Mouse (Mus musculus) embryo, embryonic 10.5 days (tissue): Measurements from ENCODE around the gene Kcnj10.
A peak's percentile ranks its signal among the peaks of the same experiment; 100 is the strongest.

Experiments
- DNase-seq: peaks from one replicate; pipeline ENCODE4 v3.0.0-alpha.2; 2015; ENCODE audit warnings: low spot score

Kcnj10 gene

DNA sequence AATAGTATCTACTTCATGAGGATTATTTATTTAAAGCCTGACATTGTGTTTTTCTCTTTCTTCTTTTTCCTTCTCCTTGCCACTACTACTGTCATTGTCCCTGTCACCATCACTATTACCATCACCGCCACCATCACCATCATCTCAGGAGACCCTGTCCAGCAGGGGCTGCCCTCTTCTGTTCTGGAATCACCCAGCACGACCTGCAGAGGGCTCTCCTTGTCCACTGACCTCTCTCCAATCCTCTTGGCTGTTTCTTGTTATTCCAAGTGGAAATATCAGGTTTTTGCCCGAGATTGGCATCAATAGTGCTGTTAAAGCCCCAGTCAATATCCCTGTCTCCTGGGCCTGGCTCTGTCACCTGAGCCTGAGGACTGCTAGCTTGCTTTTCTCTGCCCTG is 7.5 kb upstream of the Kcnj10 start:
- no peak for DNase-seq

DNA sequence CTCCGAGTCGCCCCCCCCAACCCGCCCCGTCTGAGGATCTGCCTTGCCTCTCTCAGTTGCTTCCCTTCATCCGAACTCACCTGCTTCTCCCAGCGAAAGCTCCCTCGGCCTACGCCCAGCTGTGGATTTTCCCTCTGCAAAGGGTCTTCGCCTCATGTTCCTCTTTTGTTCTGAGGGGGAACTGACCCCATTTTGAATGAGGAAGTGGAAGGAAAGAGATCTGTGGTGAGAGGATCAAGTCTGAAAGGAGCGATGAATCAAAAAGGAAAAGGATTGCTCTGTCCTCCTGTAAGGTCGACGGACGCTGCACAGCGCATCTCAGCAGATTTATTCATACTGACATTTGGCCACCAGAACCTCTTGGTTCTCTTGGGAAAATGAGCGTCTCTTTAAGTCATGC is 5.2 kb upstream of the Kcnj10 start:
- DNase-seq: no peak

DNA sequence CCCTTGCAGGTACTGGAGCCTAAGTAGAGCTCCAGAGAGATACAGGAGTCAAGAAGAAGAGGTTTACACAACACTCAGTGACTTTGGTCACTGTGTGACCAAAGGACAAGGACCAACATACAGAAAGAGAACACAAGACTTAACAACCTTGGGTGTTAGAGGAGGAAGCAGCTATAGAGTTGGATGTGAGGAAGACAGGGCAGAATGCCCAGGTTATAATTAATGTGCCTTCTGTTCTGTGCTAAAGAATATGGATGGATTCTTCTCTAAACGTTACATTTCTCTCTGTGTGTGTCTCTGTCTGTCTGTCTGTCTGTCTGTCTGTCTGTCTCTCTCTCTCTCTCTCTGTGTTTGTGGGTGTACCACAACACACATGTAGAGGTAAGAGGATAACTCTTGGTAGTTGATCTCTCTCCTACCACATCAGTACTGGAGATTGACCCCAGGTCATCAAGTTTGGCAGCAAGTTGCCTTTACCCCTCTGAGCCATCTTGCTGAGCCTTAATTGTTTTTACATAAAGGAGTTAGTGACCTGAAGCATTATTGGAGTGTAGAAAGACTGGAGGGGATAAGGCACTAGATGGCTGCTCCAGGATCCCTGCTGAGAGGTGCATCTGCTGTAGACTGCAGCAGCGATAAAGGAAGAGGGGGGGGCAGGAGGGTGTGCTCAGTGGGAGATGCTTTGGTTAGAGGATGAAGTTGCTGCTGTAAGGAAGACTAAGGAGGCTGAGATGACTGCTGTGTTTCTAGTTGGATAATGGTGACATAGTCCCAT is 3.4 kb upstream of the Kcnj10 start:
- no peak for DNase-seq

DNA sequence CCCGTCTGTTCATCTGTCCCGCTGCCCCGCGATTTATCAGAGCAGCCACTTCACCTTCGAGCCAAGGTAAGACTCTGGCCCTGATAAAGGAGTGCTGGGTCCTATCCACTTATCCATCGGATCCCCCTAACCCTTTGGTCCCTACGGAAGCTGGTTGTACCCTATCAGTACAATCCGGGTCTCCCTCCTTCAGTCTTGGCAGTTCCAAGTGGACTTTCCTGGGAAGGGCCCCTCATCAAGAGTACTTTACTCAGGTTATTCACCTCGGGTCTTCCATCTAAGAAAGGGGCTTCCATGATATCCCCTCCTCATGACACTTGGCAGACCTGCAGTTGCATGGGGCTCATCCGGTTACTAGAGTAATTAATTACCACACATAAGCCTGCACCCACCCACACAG is 376 bp downstream of the Kcnj10 start:
- DNase-seq: no peak

DNA sequence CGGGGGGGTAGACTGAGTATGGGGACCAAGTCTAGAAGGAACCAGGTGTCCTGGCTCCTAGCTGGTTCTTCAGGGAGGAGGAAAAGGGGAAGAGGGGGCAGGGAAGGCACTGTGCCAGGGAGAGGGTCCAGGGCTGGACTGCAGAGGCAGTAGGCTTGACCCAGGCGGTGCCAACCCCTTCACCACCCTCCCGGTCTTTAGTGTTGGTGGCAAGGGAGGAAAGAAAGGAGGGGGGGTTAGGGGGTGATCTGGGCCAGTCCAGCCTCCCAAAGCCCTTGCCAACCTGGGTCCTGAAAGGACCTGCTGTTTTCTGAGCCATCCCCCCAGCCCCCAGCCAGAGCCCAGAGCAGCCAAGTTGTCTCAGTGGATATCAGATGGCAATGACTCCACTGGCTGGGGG is 1.7 kb downstream of the Kcnj10 start:
- no peak for DNase-seq

DNA sequence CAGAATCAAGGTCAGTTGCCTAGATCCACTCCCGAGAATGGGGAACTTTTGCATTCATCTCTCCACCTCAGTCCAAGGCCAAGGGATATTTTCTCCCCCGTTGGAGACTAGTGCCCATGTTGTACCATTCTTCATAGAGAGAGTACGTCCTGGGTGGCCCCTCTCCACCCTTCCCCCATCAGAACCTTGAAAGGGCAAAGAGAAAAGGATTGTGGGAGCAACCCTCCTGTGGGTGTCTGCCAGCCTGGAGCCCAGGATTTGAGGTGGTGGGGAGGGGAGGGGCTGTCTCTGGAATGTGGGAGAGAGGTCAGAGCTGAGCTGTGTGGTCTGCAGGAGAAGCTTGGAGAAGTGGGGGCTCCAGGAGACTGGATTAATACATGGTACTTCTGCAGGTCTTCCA is 2.9 kb downstream of the Kcnj10 start:
- no peak for DNase-seq

DNA sequence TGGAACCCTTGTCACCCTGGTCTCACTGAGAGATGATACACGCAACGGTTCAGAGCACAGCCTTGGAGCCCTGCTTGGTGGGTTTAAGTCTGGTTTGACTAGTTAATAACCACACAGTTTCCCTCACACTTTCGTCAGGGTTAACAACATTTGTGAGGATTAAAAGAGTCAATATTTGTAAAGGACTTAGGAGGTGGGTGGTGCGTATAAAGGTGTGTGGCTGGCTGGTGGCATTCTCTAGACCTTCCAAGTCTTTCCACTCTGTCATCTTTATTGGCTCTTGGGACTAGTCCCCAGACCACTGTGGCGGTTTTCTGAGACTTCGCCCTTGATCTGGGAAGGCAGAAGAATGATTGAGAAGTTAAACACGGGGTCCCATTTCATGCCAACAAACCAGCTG is 3.8 kb downstream of the Kcnj10 start:
- DNase-seq: no peak

DNA sequence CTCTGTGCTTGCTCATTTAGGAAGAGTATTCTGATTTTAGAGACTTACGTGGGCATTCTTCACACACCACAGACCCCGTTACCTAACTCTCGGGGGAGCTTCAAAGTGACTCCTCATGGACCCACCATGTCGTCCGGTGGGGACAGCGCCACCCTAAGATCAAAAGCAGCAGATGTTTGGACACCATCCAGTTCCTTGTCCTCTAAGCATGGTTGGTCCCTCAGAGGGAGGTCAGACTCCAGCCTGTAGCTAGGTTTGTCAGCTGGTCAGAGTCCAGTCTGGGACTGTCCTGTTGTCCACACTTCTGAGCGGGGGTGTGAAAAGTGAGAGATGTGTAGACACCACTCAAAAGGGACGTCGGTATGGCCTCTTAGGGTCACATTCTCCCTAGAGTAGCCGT is 5.7 kb downstream of the Kcnj10 start:
- no peak for DNase-seq

DNA sequence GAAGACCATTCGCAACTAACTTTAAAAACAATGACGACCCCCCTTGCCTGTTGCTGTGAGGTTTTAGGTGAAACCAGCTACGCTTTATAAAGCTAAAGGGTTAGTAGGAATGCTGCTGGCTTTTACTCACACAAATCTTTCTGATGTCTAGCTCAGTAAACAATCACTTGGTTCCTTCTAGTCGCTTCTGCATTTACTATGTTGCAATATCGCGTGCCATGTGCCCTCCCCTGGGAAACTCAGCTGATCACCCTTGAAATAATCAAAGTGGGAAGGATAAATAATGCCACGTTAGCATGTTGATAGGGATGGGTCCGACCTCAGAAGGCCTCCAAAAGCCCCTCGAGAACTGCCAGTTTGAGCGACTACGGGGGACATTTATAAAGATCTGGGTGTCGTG is 6.4 kb downstream of the Kcnj10 start:
- DNase-seq: no peak

DNA sequence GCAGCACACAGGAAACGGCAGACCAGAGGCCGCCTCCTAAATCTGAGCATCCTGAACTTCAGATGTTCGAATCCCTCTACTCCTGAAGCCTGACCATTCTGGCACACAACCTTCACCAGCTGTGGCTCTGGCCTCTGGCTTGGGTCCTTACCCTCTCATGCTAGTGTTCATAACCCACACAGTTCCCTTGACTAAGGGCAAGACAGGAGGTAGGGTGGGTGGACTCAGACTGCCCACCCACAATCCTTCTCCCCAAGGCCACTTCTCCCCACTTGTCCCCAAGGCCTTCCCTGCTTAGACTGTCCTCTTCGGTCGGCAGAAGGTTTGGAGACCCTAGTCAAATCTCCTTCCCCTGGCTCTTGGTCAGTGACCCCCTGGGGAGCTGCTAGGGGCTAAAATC is 8.5 kb downstream of the Kcnj10 start:
- DNase-seq: no peak

DNA sequence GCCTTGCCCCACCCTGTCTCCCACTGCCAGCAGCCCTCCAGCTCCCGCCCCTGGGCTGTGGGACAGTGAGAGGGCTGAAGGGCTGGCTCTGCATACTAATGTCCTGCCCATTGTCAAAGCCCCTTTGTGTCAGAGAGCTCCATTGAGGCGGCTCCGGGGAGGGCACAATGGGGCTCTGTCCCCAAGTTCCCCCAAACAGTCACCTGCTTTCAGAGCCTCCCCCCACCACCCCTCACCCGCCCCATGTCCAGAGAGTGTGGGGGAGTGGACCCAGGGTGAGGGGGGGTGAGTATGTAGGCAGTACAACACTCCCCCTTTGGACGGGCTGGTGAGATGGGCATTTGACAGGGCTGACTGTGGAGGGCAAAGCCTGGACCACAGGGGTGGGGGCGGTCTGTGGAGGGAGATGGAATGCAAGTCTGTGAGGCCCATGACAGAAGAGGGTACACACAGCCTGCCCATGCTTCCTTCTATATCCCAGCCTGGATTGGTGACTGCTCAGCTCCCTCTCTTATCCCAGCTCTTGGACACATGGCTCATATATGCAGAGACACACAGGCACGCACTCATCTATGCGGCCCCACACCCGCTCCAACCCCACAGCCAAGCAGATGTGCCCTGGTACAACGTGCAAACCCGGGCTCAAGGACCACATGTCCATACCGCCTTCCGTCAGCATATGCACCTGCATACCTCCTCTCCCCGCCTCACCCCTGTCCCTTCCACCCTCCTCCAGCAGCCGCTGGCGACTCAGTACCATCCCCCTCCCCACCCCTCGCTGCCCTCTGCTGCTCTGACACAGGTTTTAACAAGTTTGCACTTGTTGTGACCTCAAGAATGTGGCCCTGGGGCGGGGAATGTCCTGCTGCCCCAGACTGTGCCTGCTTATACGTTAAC is 9.2 kb downstream of the Kcnj10 start:
- peak; percentile 86 for DNase-seq

DNA sequence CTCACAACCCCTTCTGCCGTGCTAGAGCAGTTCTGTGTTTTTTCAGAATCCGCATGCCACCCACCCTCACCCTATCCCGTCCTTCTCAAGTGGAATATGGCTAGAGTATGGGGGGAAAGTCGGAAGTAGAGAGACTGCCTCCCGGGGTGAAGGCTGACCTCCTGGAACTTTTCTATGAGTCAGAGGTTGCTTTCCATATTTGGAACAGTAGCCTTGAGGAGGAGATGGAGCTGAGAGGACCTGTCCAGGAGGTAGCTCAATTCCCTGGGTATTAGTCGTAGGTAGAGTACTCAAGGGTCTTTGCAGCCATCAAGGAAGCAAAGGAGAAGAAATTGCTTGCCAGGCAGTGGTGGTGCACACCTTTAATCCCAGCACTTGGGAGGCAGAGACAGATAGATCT is 11.0 kb downstream of the Kcnj10 start:
- DNase-seq: no peak

DNA sequence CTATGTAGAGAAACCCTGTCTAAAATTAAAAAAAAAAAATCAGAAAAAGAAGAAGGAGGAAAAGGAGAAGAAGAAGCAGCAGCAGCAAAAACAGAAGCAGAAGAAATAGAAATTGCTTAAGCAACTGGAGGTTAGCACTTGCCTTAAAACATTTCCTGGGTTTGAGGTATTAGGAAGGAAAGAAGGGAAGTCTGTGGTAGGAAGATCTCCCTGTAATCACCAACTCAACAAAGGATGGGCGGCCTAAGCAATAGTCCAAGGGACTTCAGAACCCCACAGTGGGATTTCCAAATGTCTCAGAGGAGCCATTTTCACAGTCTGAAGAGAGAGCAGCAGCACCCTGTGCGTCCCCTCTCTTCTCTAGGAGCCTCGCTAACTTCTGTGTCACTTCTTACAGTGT is 11.4 kb downstream of the Kcnj10 start:
- DNase-seq: no peak

DNA sequence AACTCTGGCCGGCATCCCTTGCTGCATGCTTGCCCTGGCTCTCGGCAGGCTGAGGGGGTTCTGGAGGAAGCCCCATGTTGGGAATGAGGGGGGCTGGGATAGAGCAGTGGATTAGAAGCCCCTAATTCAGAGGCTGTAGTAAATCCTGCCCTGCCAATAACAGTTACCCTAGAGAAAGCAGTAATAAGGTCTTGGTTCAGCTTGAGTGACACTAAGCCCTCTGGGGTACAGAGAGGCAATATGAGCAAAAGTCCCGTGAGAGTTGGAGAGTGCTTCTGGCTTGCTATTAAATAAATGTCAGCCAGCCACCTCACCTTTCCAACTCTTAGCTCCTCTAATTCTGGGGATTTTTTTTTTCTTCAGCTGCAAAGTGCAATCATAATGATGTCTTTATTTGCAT is 14.3 kb downstream of the Kcnj10 start:
- DNase-seq: no peak

DNA sequence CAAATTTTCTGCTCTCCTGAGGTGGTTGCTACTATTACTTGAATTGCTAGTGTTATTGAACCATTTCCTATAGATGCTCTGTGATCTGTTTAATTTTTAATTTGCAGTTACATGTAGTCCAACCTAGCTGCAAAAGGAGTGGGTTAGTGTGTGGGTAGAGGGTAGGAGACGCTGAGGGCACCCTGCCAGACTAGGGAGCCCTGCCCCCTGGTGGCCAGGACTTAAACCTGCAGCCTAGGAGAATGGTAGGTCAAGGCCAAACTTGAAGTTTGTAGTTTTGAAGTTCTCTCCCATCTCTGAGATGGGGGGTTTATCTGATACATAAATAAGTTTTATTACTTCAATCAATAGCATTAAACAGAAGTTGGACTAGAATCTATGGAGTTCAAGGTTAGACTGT is 16.5 kb downstream of the Kcnj10 start:
- DNase-seq: peak; percentile 71

DNA sequence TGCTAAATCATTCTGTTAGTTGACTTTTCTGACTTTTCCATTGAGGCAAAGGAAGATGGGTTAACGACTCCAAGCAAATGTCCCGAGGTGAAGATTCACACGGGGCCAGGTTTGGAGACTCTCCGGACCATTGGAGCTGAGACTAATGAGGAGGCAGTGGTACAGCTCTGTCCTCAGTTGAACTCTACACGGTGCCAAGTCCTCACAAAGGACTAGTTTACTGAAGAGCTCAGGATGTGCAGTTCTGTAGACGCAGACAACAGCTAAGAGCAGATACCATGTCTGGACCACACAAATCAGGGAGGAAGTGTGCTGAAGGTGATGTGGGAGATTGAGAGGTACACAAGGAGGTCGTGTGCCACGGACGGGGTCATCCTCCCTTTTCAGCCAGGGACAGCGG is 17.3 kb downstream of the Kcnj10 start:
- no peak for DNase-seq

DNA sequence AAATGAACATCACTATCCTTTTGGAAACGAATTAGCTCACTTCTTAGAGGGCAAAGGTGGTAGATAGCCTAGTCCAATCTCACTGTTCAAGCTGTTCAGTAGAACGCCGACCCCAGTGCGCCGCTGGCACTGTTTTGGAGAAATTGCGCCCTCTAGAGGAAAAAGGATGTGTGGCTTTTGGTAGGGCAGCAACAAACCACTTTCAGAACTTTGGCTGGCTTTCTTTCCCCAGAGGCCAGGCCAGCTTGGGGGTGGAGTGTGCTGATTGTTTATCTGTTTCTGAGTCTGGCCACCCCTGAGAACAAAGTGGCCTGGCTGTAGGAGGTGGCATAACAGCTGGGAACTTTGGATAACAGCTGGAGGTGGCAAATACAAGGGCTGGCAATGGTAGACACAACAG is 23.7 kb downstream of the Kcnj10 start:
- DNase-seq: peak; percentile 86

DNA sequence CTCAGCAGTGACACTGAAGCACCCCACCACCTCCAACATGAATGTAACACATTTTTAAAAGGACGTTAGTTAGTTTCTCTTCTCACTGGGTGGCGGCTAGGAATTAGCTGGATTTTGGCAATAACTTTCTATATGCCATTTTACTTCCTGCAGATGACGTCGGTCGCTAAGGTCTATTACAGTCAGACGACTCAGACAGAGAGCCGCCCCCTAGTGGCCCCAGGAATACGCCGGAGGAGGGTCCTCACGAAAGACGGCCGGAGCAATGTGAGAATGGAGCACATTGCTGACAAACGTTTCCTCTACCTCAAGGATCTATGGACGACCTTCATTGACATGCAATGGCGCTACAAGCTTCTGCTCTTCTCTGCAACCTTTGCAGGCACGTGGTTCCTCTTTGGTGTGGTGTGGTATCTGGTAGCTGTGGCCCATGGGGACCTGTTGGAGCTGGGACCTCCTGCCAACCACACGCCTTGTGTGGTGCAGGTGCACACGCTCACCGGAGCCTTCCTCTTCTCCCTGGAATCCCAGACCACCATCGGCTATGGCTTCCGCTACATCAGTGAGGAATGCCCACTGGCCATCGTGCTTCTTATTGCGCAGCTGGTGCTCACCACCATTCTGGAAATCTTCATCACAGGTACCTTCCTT is 27.9 kb downstream of the Kcnj10 start:
- peak; percentile 81 for DNase-seq

DNA sequence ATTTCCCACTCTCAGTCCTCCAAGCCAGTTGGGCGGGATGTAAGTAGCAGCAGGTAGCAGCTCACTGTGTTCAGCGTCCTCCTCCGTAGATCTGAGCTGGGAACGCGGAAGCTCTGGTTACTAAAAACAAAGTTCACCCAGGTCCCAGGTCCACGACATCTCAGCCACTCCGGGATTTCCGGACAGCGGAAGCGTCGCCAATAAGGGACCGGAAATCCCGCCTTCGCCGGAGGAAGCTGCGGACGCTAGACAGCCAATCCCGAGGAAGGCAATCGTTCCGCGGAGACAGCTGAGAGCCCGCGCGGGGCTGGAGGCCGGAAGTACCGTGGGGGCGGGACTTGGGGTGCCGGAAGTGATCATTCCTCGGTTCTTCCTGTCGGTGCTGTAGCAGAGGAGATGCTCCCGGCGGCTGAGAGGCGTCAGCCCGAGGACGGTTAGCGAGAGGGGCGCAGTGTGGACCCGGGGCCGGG is 35.2 kb downstream of the Kcnj10 start, which contains the start of gene Pigm:
TSS of gene Pigm (plus strand) at position 349 of the 470 bp plus-strand sequence.
- peak; percentile 99 for DNase-seq

DNA sequence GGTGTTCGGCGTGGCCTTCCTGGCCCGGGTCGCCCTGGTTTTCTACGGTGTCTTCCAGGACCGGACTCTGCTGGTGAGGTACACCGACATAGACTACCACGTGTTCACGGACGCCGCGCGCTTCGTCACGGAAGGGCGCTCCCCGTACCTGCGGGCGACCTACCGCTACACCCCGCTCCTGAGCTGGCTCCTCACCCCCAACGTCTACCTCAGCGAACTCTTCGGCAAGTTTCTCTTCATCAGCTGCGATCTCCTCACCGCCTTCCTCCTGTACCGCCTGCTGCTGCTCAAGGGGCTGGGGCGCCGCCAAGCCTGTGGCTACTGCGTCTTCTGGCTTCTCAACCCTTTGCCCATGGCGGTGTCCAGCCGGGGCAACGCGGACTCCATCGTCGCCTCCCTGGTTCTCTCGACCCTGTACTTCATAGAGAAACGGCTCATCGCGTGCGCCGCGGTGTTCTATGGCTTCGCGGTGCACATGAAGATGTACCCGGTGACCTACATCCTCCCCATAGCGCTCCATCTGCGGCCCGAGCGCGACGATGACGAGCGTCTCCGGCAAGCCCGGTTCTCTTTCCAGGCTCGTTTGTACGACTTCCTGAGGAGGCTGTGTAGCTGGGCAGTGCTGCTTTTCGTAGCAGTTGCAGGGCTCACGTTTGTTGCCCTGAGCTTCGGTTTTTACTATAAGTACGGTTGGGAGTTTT is 35.9 kb downstream of the Kcnj10 start:
- peak; percentile 30 for DNase-seq

DNA sequence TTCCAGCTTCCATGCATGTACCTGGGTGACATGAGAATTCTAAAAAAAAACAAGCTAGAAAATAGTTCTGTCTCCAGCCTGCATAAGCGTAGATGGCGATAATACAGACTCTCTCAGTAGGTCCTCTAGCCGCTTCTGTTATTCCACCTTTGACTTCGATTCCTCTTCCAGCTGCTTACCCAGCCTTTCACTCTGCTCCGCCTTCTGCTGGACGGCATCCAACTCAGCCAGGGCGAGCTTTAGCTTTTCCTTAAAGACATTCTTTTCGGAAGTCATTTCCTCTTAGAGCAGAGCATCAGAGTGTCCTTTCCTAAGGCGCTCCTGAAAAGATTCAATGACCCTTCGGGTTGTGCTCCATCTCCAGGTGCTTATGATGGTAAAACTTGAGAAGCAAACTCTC is 39.1 kb downstream of the Kcnj10 start:
- DNase-seq: no peak

DNA sequence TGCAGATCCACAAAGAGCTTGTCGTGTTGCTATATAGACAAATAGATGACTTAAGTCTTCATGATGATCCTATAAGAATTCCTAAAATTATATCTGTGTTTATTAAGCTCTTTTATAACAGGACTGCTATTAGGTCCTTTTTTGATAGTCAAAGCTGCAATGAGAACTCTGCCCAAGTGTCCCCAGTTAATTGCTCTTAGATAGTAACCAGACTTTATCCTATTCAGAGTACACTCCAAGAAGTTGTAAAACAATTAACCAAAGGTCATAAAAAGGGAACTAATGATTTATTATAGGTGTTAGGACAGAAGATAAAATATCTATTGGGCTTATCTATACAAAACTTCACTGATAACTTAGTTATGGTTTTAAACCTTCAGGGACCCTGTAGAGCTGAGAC is 41.1 kb downstream of the Kcnj10 start:
- no peak for DNase-seq
